Mouse (Mus musculus) small intestine, adult 2 months (tissue): ENCODE data around the gene Gm49318. TPM values are rescaled to one million over a fixed set of nuclear protein-coding genes. Genes with fewer than 3 reads are reported as not detected.

Experiments
- H3K27ac ChIP-seq: fragments of 200-500 bp; 2 replicates; pipeline ENCODE4 v1.5.1; 2012; ENCODE audit warnings: low read depth, low read length, control low read depth, inconsistent platforms; ENCODE audit not compliant: insufficient read depth
- H3K27me3 ChIP-seq: fragments of 200-500 bp; 2 replicates; pipeline ENCODE4 v1.6.1; 2012; ENCODE audit warnings: mild to moderate bottlenecking, moderate library complexity, low read length, inconsistent platforms; ENCODE audit not compliant: control insufficient read depth, insufficient read depth
- H3K36me3 ChIP-seq: fragments of 200-500 bp; 2 replicates; pipeline ENCODE4 v1.6.1; 2012; ENCODE audit warnings: mild to moderate bottlenecking, low read length, control low read depth, inconsistent platforms; ENCODE audit not compliant: control insufficient read depth, insufficient read depth
- H3K4me1 ChIP-seq: fragments of 200-500 bp; 2 replicates; pipeline ENCODE4 v1.6.1; 2012; ENCODE audit warnings: low read length, inconsistent platforms, mixed read lengths; ENCODE audit not compliant: control insufficient read depth, insufficient read depth, insufficient read length
- H3K4me3 ChIP-seq: fragments of 200-500 bp; 2 replicates; pipeline ENCODE4 v1.5.1; 2012; ENCODE audit warnings: low read depth, mild to moderate bottlenecking, control low read depth, inconsistent platforms, low read length, moderate library complexity
- CTCF ChIP-seq: fragments of 200-500 bp; IDR thresholded peaks from 2 replicates; pipeline ENCODE4 v1.5.1; 2012; ENCODE audit warnings: low read depth, mild to moderate bottlenecking, control low read depth, inconsistent platforms, low read length, moderate library complexity, mixed read lengths; ENCODE audit not compliant: insufficient replicate concordance, insufficient read length; ENCODE audit errors: extremely low read depth
- POLR2A ChIP-seq: fragments of 200-500 bp; IDR thresholded peaks from 2 replicates; pipeline ENCODE4 v1.6.1; 2012; ENCODE audit warnings: low read depth, mild to moderate bottlenecking, control low read depth, inconsistent platforms, low read length, moderate library complexity
- WGBS: fragments of 180-500 bp; shearing (Covaris S2); methylation state at CpG from one replicate; pipeline ENCODE4 v1.1.7; 2018; 5-methylcytosine and 5-hydroxymethylcytosine counted together
- polyA plus RNA-seq: library from polyadenylated mRNA; depleted of rRNA; stranded (reverse); fragments of >200 nt; gene quantifications from 2 replicates; pipeline ENCODE4 v1.2.3, GENCODE M21; 2012

Gm49318 gene
- polyA plus RNA-seq, 1 experiment = not detected

- H3K4me3 ChIP-seq = no peak overlapping the region
- no peak overlapping the region for H3K27ac ChIP-seq
- TF ChIP-seq POLR2A (no peak), CTCF (no peak)
- no peaks in the 10 kb centered on the region for H3K27me3 ChIP-seq
- H3K4me1 ChIP-seq = no peaks in the 10 kb centered on the region
- WGBS = 86% methylated on average over 9 of the region's 9 CpGs
- peaks cover 24% of the 10 kb centered on the region for H3K36me3 ChIP-seq
These were observed 37.1 kb upstream of the Gm49318 start for GRCm38 (mm10) chr9:22108194-22108593.

GRCm38 (mm10) chr9:22099922-22100321 is 28.9 kb upstream of the Gm49318 start:
- peak overlapping the region; percentile 60 for H3K27ac ChIP-seq
- peaks cover 24% of the 10 kb centered on the region for H3K27me3 ChIP-seq
- peaks cover 6% of the 10 kb centered on the region for H3K4me1 ChIP-seq
- H3K4me3 ChIP-seq = peak overlapping the region; percentile 36
- WGBS = 6% methylated on average over 18 of the region's 18 CpGs
- H3K36me3 ChIP-seq = no peaks in the 10 kb centered on the region
- TF ChIP-seq POLR2A (no peak), CTCF (no peak)

- peaks cover 6% of the 10 kb centered on the region for H3K4me1 ChIP-seq
- TF ChIP-seq CTCF (no peak), POLR2A (peak; percentile 53; the same call in 1 of the 2 replicates)
- no peaks in the 10 kb centered on the region for H3K36me3 ChIP-seq
- H3K4me3 ChIP-seq = peak within 1 kb of the TSS; percentile 46
- WGBS = 6% methylated on average over 14 of the region's 14 CpGs
- peak within 1 kb of the TSS; percentile 60 for H3K27ac ChIP-seq
- H3K27me3 ChIP-seq = peaks cover 24% of the 10 kb centered on the region
These were observed 28.1 kb upstream of the Gm49318 start, which contains the start of gene Cnn1 for GRCm38 (mm10) chr9:22098993-22099696. Cnn1 (plus strand) TSS chr9:22099216.

- no peak overlapping the region for H3K27ac ChIP-seq
- H3K36me3 ChIP-seq = no peaks in the 10 kb centered on the region
- H3K4me3 ChIP-seq = peak overlapping the region; percentile 59
- H3K4me1 ChIP-seq = peaks cover 6% of the 10 kb centered on the region
- H3K27me3 ChIP-seq = peaks cover 24% of the 10 kb centered on the region
- TF ChIP-seq POLR2A (no peak), CTCF (peak; percentile 67)
- 1% methylated on average over 24 of the region's 24 CpGs for WGBS
These were observed 24.8 kb upstream of the Gm49318 start for GRCm38 (mm10) chr9:22095854-22096307.

GRCm38 (mm10) chr9:22092746-22093145 is 21.7 kb upstream of the Gm49318 start:
- H3K4me3 ChIP-seq = no peak overlapping the region
- 75% methylated on average over 6 of the region's 6 CpGs for WGBS
- no peak overlapping the region for H3K27ac ChIP-seq
- peaks cover 6% of the 10 kb centered on the region for H3K4me1 ChIP-seq
- no peaks in the 10 kb centered on the region for H3K36me3 ChIP-seq
- peaks cover 5% of the 10 kb centered on the region for H3K27me3 ChIP-seq
- TF ChIP-seq CTCF (no peak), POLR2A (no peak)

- 79% methylated on average over 7 of the region's 7 CpGs for WGBS
- Histone ChIP-seq H3K27ac (no peak overlapping the region), H3K36me3 (no peaks in the 10 kb centered on the region), H3K27me3 (no peaks in the 10 kb centered on the region), H3K4me1 (no peaks in the 10 kb centered on the region), H3K4me3 (no peak overlapping the region)
- TF ChIP-seq CTCF (no peak), POLR2A (no peak)
These were observed 18.9 kb upstream of the Gm49318 start for GRCm38 (mm10) chr9:22089986-22090385.

GRCm38 (mm10) chr9:22089281-22089680 is 18.2 kb upstream of the Gm49318 start:
- Histone ChIP-seq H3K4me3 (no peak overlapping the region), H3K4me1 (no peaks in the 10 kb centered on the region), H3K27me3 (no peaks in the 10 kb centered on the region), H3K36me3 (no peaks in the 10 kb centered on the region), H3K27ac (no peak overlapping the region)
- TF ChIP-seq CTCF (no peak), POLR2A (no peak)
- 98% methylated on average over 7 of the region's 7 CpGs for WGBS
